Mouse (Mus musculus): ENCODE results near the gene Zfp629.

GRCm38 (mm10) chr7:127631416-127631815 lies 15.8 kb upstream of the Zfp629 start:
- no peak for TF ChIP-seq CTCF (IDR thresholded peaks at IDR 0.05; ENCODE audit: control insufficient read depth, insufficient read depth, insufficient read length)
- TF ChIP-seq USF1 (IDR thresholded peaks at IDR 0.05; ENCODE audit: low read depth), result no peak
- no peak for TF ChIP-seq MAX (IDR thresholded peaks at IDR 0.05)
- no peak for TF ChIP-seq FOSL1 (IDR thresholded peaks at IDR 0.05; ENCODE audit: insufficient read depth, low read length, poor library complexity, severe bottlenecking)
- TF ChIP-seq MYOD1 (IDR thresholded peaks at IDR 0.05; ENCODE audit: control insufficient read depth, insufficient read length, low read depth), result no peak

All from C2C12 (cell line).